Mouse (Mus musculus) activated CD4-positive, CD25-positive, alpha-beta regulatory T cell, adult 4 months (primary cell): ENCODE measurements around the gene Mras. TPM values are rescaled to one million over a fixed set of nuclear protein-coding genes. Genes with fewer than 3 reads are reported as not detected.
A peak's percentile ranks its signal among the peaks of the same experiment; 100 is the strongest.

Experiments used
- ATAC-seq: one replicate; pipeline ENCODE4 v1.8.0; 2017
- polyA plus RNA-seq, 2 experiments: library from polyadenylated mRNA; unstranded; fragments of 100-300 nt; shearing (Covaris generic); gene quantifications; one replicate each; pipeline ENCODE4 v1.2.1; 2017

Gene Mras
- not detected for polyA plus RNA-seq

DNA sequence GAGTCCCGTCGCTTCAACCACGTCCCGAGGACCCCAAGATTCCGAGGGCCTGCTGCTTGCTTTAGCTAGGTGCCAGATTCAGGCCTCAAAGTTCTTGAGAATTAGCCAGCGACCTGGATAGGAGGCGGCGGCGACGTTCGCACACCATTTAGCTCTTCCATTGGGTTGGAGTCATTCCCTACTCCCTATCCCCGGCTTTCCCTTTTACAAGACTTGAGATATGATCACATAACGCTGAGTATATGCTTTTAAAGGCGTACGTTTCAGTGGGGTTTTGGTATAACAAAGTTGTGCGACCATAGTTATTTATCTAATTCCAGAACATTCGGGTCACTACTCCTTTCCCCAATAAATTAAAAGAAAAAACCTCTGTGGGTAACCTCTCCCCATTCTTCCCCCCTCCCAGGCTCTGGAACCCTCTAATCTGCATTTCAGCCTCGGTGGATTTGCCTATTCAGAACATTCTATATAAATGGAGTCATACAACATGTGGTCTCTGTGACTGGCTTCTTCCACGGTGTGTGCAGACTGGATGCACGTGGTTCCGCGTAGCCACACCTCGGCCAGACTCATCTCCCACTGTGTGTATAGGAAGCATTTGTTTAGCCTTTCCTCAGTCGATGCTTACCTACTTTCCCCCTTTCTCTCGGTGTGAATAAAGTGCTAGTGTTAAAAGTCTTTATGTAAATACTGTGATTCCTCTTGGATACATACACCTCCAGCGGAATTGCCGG, at the start of gene Mras:
TSS of gene Mras (minus strand) at position 351 of the 734 bp plus-strand sequence.
- no peak for ATAC-seq

DNA sequence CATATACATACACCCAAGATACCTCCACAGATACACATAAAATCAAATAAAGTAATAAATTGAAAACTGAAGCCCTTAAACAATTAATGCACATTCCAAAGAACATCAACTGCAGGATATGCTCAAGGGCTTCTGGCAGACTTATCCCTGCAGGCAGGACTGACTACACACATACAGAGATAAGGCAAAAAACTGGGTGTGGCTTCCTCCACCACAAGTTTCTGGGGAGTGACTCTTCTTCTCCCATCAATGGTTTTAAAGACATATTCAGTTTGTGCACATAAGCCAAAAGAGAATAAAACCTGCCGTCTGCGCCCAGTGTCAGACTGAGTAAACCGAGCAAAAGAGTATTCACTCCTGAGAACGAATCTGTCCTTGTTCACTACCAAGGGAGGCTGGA, 48.0 kb upstream of the Mras start:
- no peak for ATAC-seq

DNA sequence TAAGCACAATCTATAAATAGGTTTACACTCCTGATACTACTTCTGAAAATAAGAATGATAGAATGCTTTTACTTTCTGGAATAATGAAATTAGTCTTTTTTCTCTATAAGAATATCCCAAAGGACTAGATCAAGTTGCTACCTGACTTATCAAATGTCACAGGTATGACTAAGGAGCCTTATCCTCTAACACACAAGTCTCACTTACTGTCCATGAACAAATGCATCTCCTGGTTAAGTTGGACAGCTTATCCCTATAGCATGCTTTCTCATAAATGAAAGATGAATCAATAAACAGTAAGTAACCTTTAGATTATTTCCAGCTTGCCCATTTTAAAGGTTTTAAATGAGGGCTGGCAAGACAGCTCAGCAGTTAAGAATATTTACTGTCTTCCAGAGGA, 47.5 kb upstream of the Mras start:
- no peak for ATAC-seq

DNA sequence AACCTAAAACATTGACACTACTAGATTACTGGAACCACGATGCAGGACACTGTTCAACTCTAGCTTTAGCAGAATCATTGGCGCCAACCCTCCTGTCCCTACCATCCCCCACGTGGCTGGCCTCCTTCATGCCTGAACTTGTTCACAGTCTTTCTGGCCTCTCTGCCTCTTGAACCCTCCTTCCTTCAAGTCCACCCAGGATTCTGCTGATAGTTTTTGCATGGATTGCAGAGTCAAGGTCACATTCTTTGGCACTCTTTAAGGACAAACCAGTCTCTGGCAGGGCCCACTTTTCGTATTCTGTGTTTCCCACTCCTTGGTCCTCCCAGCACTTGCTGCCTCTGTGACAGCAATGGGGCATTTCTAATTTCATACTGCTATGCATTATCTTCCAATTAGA, 46.0 kb upstream of the Mras start:
- no peak for ATAC-seq

DNA sequence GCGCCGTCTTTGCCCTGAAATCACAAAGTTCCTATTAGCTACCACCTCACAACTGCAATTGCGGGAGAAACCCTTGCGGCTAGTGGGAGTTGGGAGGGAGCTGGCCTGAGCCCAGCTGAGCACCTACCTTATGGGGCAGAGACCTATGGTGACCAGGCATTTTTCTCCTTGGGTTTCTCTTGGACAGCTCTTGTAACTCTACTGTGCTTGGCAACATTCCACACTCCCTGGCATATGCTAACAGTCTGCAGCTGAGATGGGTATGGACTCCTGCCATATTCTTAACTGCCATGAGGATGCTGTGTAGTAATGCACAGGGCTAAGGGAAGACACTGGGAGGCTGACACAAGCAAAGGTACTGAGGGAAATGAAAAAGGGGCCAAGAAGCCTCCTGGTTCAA, 43.6 kb upstream of the Mras start:
- no peak for ATAC-seq

DNA sequence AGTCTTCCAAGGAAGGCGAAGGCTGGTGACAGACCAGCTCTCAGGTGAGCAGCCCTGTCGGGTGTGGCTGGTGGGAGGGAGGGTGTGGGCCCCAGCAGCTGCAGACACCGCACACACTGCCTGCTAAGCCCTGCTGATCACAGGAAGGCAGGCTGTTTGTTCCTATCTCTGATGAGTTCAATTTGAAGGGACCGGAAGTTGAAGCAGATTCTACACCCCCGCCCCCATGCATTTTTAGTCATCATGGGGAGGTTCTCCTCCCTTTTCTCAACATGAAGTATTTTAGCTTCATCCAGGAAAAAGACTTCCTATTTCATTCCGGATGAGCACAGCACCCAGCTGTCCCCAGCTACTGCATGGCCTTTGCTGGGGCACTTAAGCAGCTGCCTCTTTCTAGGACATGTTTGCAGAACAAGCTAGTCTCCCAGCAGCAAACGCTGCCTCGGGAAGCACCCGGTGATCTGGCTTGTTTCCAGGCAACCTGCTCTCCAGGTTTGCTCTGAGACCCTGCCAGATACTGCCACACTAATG, 42.1 kb upstream of the Mras start:
- ATAC-seq: peak; percentile 87

DNA sequence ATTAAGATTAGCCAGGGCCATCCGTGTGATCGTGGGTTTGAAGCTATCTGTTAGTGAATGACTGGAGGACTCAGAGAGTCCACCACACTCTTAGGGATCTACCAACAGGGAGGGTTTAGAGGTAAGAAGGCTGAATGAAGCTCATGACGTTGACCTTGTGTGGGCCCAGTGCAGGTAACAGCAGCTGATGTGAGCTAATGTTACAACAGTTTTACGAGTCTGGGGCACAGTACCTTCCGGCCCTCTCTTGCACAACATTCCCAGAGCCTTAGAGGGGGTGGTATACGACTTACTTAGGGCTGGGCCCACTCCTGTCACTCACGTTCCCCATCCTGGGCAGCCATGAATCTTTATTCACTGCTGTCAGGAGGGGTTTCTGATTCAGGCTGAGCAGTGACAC, 34.2 kb upstream of the Mras start:
- no peak for ATAC-seq

DNA sequence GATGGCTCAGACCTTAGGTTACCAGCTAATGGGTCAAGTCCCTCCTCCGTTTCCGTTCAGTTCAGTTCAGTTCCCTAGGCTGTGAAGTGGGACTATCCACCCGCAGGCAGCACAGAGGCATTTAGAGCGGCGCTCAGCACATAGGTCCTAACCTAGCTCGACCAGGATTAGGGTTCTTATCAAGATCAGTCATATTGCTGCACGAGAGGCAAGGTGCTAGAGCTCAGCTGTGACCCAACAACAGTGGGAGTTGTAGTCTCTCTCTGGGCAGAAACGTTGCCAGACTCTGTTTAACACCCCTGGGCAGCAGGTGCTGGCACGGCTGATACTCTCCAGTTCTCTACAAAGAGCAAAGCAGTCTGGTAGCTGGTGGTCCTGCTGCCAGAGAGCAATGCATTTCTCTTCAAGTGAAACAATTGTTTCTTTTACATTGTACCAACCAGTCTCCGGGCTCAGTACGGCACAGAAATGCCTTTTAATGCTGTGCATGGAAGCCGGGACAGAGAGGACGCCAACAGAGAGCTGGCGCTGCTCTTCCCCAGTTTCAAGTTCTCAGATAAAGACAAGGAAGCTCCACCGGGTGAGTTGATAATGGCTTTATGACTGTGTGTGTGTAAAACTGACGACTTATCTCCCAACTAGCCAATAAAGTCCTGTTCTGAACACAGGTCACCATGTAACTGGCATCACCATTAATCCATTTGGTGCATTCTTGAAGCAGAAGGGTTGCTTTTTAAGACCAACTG, 33.3 kb upstream of the Mras start:
- no peak for ATAC-seq

DNA sequence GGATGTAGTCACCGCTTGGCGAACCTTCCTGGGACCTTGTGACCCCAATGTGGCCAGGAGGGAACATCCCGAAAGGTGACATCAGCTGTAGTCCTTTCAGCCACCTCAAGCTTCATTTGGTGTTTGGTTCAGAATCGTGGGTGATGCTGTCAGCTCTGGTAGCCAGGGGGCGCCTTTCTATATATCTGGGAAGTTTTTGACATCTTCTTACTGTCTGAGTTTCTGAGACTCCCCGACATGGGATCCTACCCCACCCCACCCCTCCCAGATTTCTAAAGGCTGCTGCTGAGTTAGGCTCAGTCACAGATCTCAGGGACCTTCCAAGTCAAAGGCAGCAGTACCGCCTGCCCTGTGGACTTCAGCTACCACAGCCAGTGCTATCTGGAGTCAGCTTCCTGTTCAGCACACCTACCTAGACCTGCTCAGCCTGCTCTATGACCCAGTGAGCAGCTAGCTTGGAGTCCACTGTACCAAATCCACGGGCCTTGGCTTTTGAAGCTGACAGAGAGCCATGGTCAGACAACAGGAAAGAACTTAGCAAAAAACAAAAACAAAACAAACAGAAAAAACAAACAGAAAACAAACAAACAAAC, 32.6 kb upstream of the Mras start:
- ATAC-seq: peak; percentile 32

DNA sequence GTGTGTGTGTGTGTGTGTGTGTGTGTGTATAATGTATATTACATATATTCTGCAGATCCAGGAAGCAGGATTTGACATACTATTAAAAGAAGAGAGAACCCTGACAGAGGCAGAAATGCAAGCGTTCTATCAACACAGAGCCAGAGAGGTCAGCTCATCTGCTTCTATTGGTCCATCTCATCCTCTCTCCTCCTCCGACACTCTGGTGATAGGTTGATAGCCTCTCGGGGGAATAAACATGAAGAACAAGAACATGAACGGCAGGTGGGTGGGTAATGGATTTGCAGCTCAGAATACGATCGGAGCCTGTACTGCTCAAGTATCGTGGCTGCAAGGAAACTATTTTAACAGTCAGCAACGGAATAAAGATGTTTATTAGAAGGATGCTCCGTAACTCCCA, 31.4 kb upstream of the Mras start:
- ATAC-seq: no peak

DNA sequence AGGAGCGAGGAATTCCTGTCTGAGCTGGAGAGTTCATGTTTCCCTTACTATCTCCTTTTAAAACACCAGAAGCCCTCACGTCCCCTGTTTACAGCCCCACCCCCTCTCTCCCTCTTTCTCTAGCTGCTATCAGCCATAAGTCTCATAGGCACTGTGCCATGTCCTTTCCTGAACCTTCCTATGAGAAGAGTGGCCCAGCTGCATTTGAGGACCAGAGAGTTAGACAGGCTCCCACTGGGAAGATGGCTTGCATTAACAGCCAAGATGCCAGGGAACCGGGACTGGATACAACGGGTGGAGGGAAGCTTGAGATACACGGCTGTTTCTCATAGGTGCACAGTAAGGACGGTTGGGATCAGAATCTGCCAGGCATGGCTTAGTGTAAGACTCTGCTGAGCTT, 27.7 kb upstream of the Mras start:
- no peak for ATAC-seq

DNA sequence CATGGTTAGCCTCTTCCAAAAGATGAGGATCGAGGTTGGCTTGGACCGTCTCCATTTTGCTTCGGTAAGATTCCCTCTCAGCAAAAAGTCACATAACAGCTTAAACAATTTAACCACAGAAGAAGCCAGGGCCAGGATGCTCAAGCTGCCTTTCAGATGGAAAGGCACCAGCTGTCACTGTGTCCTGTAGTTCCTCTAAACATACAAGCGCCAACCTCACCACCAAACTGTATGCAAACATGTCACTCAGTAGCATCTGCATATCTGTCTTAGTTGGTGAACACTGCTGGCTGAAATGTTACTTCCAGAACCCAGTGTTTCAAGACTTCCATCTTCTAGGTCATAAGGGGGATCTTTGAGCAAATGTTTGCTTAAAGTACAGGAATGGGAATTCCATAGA, 22.5 kb upstream of the Mras start:
- no peak for ATAC-seq

DNA sequence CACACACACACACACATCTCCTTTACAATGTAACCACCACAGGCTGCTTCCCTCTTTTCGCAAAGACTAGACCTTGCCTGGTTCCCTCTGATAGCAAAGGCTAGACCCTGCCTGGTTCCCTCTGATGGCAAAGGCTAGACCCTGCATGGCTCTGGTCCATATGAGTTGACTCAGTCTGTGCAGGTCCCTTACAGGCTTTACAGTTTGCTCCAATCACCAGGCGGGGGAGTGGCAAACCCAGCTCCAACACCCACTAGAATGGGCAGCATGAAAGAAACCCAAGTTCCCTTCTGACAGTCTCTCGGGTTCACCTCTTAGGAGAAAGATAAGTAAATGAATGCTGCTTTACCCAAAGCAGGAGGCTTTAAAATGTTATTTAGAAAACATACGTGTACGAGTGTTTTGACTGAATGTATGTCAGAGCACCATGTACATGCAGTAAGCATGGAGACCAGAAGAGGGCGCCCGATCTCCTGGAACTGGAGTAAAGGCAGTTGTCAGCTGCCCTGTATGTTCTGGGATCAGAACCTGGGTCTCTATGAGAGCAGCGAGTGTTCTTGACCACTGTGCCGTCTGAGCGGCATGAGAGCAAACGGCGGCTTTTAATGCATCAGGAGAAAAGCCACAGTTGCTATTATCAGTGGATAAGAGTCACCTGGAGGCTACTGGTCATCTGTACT, 21.5 kb upstream of the Mras start:
- ATAC-seq: peak; percentile 36

DNA sequence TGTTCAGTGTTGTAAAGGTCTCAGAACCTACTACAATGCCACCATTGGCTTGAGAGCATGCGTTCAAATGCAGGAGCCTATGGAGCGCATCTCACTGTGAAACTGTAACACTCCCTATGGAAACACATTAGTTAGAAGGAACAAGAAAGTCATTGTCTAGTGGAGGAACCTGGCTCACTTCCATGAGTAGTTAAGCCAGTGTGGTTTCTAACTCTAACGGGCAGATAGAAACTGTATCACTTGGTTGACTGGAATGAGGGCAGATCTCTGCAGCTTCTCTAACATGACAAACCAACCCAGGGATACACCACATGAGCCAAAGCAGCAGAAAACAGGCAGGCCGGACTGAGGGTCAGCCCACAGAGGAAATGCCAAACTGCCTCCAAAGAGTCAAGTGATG, 17.0 kb upstream of the Mras start:
- ATAC-seq: no peak

DNA sequence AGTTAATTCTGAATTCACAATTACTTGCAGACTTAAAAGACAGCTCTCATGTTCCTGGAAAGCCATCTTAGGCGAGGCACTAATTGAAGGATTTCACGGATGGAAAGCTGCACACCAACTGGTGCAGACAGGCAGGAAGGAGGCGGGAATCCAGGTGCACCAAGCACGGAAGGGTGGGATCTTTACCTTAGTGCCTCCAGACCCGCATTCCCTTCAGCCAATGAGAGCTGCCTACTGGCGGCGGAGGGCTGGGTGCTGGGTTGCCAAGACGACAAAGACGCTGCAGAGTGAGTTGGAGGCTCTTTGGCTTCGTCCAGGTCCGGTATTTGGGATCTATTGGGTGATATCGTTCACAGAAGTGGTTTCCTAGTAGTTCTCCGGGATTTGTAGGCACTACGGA, 14.0 kb upstream of the Mras start, which contains the start of gene Nme9:
TSS of gene Nme9 (plus strand) at position 315 of the 400 bp plus-strand sequence.
- no peak for ATAC-seq

DNA sequence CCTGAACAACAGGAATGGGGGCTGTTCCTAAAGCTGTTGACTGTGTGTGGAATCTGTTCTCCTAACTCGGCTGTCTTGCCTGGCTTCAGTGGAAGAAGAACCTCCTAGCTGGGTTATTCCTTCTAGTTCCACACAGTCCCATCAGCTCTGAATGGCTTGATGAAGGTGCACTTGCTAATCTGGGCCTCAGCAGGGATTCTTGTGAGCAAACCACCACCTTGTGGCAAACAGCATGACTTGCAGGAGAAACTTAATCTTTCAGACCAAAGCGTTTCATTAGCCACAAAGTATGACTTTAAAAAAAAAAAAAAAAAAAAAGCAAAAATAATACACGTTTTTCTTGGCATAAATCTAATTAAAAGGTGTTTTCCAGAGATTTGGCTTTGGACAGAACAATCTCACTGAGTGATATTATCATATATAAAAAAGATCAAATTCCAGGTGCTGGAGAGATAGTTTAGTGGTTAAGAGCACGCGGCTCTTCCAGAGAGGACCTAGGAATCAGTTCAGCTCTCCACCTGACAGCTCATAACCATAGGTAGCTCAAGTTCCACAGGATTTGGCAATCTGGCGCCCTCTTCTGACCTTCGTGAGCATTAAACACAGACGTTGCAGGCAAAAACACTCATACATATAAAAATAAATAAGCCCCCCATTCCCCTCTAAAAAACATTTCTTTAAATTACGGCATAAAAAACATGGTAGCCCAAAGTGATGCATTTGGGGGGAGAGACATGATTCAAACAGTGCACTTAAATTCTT, 12.9 kb upstream of the Mras start:
- no peak for ATAC-seq

DNA sequence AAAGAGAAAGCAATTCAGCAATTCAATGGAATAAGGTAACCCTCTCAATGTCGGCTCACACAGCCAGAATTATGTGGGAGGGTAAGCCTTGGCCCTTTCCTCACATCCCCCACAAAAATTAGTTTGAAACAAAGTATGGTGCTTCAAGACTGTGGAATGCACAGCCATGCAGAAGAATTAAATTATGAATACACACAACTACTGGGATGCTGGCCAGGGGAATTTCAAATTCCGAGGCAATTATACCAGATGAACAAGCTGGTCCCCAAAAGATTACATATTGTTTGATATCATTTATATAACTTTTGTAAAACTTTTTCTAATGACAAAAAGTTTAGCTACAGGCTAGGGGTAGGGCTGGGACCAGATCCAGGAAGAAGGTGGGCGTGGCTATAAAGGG, 10.1 kb upstream of the Mras start:
- no peak for ATAC-seq

DNA sequence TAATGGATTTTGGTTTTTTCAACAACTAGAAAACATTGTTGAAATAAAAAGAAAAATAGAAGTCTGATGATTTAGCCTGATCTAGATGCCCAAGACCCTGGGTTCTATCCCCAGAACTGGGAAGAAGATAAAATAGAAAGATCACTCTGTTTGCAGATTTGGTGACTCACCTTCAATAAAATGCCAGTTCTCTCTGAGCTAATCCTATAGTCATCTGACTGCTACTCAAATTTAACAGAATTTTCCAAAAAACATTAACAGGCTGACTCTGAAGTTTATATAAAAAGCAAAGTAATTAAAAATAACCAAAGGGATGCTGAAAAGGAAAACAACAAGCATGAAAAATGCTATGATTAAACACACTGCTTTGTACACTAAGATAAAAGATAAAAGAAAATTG, 9.1 kb upstream of the Mras start:
- no peak for ATAC-seq

DNA sequence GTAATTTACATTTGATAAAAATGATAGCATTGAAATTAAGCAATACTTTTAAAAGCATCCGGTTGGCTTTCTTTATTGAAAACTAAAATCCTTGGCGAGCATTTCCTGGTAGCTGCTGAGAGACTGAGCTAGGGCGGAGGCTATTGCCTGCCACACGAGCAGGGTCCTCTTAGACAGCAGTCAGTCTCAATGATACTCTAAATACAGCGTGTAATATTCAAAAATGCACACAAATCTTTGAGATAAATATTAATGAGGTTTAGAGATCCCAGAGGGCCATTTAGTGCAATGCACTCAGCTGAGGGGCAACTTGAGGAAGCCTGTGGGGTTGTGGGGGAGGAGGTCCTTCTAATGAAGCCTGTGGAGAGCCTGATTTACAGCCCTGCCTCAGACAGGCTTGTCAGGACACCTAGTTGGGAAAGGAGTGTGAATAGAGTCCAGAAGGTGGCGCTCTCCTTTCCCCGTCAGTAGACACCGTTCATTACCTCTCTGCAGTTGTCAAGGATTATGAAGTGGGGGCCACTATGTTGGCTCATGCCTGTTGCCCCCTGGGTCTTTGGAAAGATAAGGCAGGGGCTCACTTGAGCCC, 7.5 kb upstream of the Mras start:
- ATAC-seq: no peak

DNA sequence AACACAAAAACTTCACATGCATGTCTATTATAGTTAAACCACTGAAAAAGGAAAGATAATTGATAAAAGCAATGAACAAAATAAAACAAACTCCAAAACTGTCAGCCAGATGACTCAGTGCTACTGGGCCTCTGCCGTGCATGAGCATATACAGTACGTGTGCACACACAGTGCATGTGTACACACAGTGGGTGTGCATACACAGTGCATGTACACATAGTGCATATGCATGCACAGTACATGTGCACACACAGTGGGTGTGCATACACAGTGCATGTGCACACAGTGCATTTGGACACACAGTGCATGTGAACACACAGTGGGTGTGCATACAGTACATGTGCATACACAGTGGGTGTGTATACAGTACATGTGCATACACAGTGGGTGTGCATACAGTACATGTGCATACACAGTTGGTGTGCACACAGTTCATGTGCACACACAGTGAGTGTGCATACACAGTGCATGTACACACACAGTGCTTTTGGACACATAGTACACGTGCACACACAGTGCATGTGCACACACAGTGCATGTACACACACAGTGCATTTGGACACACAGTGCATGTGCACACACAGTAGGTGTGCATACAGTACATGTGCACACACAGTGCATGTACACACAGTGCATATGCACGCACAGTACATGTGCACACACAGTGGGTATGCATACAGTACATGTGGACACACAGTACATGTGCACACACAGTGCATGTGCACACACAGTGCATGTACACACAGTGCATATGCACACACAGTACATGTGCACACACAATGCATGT, 4.7 kb upstream of the Mras start:
- no peak for ATAC-seq

DNA sequence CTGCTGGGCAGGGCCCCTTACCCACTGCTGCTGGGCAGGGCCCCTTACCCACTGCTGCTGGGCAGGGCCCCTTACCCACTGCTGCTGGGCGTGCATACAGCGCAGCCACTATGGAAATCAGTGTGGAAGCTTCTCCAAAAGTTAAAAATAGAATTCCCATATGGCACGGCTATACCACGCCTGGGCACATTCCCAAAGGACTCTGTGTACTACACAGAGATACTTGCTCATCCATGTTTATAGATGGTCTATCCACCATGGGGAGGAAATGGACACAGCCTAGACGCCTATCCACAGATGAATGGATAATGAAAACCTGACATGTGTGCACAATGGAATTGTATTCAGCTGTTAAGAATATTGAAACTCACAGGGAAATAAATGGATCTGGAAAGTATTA, 3.8 kb upstream of the Mras start:
- ATAC-seq: no peak
